Mouse (Mus musculus) liver, embryonic 16.5 days (tissue): ENCODE measurements around the gene Gna12. TPM values are rescaled to one million over a fixed set of nuclear protein-coding genes. Genes with fewer than 3 reads are reported as not detected.
A peak's percentile ranks its signal among the peaks of the same experiment; 100 is the strongest.

Source experiments
- ATAC-seq: fragments of 200-750 bp; cut with Nextera tagmentation; 2 replicates; pipeline ENCODE4 v1.8.0; 2017; ENCODE audit warnings: low read depth, mild to moderate bottlenecking, moderate number of reproducible peaks, moderate library complexity
- H3K27ac ChIP-seq: fragments of 300-500 bp; sonication (generic); 2 replicates; pipeline ENCODE4 v1.5.1; 2014; ENCODE audit warnings: mild to moderate bottlenecking, low read length
- H3K27me3 ChIP-seq: fragments of 300-500 bp; sonication (generic); 2 replicates; pipeline ENCODE4 v1.6.1; 2014; ENCODE audit warnings: low read depth, low read length, mixed read lengths; ENCODE audit not compliant: control insufficient read depth, insufficient read depth
- H3K36me3 ChIP-seq: fragments of 300-500 bp; sonication (generic); 2 replicates; pipeline ENCODE4 v1.6.1; 2014; ENCODE audit warnings: mild to moderate bottlenecking; ENCODE audit not compliant: control insufficient read depth, insufficient read depth
- H3K4me1 ChIP-seq: fragments of 300-500 bp; sonication (generic); 2 replicates; pipeline ENCODE4 v1.6.1; 2014; ENCODE audit warnings: low read depth, low read length, mixed read lengths; ENCODE audit not compliant: control insufficient read depth
- H3K4me2 ChIP-seq: fragments of 300-500 bp; sonication (generic); 2 replicates; pipeline ENCODE4 v1.6.1; 2014; ENCODE audit warnings: low read depth, low read length, mixed read lengths
- H3K4me3 ChIP-seq: fragments of 300-500 bp; sonication (generic); 2 replicates; pipeline ENCODE4 v1.5.1; 2014; ENCODE audit warnings: low read depth, mild to moderate bottlenecking, low read length
- H3K9ac ChIP-seq: fragments of 300-500 bp; sonication (generic); 2 replicates; pipeline ENCODE4 v1.6.1; 2014; ENCODE audit warnings: low read depth, low read length
- H3K9me3 ChIP-seq: fragments of 300-500 bp; sonication (generic); replicated peaks from 2 replicates; pipeline ENCODE4 v1.6.1; 2016; ENCODE audit warnings: low read length; ENCODE audit not compliant: control insufficient read depth
- WGBS: fragments of 180-500 bp; shearing (Covaris S2); extraction: QIAGEN DNeasy Blood & Tissue Kit; methylation state at CpG from one replicate; pipeline ENCODE4 v1.1.7; 2014; ENCODE audit not compliant: insufficient replicate concordance; 5-methylcytosine and 5-hydroxymethylcytosine counted together
- polyA plus RNA-seq: library from polyadenylated mRNA; unstranded; fragments of >200 nt; fragmentation: Nextera tagmentation; extraction: Ambion mirVana; gene quantifications from 2 replicates; pipeline ENCODE4 v1.2.1, GENCODE M21; 2015

Gene Gna12
- polyA plus RNA-seq, 1 experiment from 2014 or later: 2.4 TPM

DNA sequence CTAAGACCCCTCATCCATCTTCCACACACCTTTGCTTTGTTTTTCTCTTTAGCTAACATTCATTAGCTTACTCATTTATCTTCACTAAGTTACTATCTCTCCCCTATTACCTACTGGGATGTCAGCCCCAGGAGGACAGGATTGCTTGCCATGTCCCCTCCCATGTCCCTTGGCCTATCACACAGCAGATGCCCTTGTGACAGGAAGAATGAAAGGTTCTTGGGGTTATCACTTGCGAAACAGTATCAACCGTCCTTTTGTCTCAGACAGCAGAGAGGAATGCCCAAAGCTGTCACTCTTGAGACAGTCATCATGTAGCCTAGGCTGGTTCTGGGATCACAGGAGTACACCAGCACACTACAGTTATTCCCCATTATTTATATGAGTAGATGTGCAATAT is 35.1 kb downstream of the Gna12 start:
- Histone ChIP-seq H3K4me3 (no peak overlapping the region), H3K4me2 (no peak overlapping the region), H3K9me3 (no peaks in the 10 kb centered on the region), H3K4me1 (peaks cover 67% of the 10 kb centered on the region), H3K36me3 (no peaks in the 10 kb centered on the region), H3K9ac (no peak overlapping the region), H3K27ac (peak overlapping the region; percentile 74), H3K27me3 (no peaks in the 10 kb centered on the region)
- 8% methylated on average over 2 of the region's 2 CpGs for WGBS
- peak; percentile 79 for ATAC-seq

GRCm38 (mm10) chr5:140794753-140795152 is 35.5 kb downstream of the Gna12 start:
- Histone ChIP-seq H3K36me3 (no peaks in the 10 kb centered on the region), H3K4me2 (no peak overlapping the region), H3K9me3 (no peaks in the 10 kb centered on the region), H3K27ac (peak overlapping the region; percentile 74), H3K4me3 (no peak overlapping the region), H3K27me3 (no peaks in the 10 kb centered on the region), H3K4me1 (peaks cover 67% of the 10 kb centered on the region), H3K9ac (no peak overlapping the region)
- ATAC-seq: no peak
- 36% methylated on average over 3 of the region's 3 CpGs for WGBS

GRCm38 (mm10) chr5:140792233-140792632 is 38.0 kb downstream of the Gna12 start:
- WGBS: 57% methylated on average over 5 of the region's 5 CpGs
- peaks cover 53% of the 10 kb centered on the region for H3K4me1 ChIP-seq

GRCm38 (mm10) chr5:140790937-140791877 is 39.0 kb downstream of the Gna12 start:
- 55% methylated on average over 9 of the region's 9 CpGs for WGBS

More at GRCm38 (mm10) chr5:140792233-140792632, 38.0 kb downstream of the Gna12 start:
- Histone ChIP-seq H3K9me3 (no peaks in the 10 kb centered on the region), H3K9ac (no peak overlapping the region), H3K36me3 (no peaks in the 10 kb centered on the region), H3K4me2 (no peak overlapping the region), H3K4me3 (no peak overlapping the region), H3K27ac (no peak overlapping the region), H3K27me3 (no peaks in the 10 kb centered on the region)
- no peak for ATAC-seq

GRCm38 (mm10) chr5:140790392-140790791 is 39.8 kb downstream of the Gna12 start:
- ATAC-seq: no peak
- H3K9me3 ChIP-seq: no peaks in the 10 kb centered on the region
- peaks cover 39% of the 10 kb centered on the region for H3K4me1 ChIP-seq
- 34% methylated on average over 2 of the region's 2 CpGs for WGBS
- no peak overlapping the region for H3K4me3 ChIP-seq
- H3K4me2 ChIP-seq: no peak overlapping the region
- no peak overlapping the region for H3K9ac ChIP-seq
- no peaks in the 10 kb centered on the region for H3K27me3 ChIP-seq
- H3K27ac ChIP-seq: peak overlapping the region; percentile 79
- H3K36me3 ChIP-seq: no peaks in the 10 kb centered on the region

More at GRCm38 (mm10) chr5:140790937-140791877, 39.0 kb downstream of the Gna12 start:
- Histone ChIP-seq H3K36me3 (no peaks in the 10 kb centered on the region), H3K4me3 (no peak overlapping the region), H3K4me1 (peaks cover 42% of the 10 kb centered on the region), H3K4me2 (no peak overlapping the region), H3K27ac (peak overlapping the region; percentile 79), H3K9ac (no peak overlapping the region; the same call in 1 of the 2 replicates), H3K9me3 (no peaks in the 10 kb centered on the region), H3K27me3 (no peaks in the 10 kb centered on the region)
- peak; percentile 50 for ATAC-seq

DNA sequence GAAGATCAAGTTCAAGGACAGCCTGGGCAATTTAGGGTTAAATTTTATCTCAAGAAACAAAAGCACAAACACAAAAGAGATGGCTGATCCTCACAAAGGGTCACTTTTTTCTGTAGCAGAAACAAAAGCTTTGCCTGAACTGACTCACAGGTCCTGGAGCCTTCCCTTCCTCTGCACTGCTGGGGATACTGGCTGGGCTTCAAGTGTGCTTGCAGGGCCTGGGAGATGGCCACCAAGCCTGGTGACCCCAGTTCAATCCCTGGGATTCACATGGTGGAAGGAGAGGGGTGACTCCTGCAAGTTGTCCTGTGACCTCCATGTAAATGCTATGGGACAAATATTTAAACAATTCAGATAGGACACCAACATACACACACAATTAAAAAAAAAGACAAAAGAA is 40.7 kb downstream of the Gna12 start:
- no peak overlapping the region for H3K9ac ChIP-seq
- no peak for ATAC-seq
- H3K36me3 ChIP-seq: peaks cover 4% of the 10 kb centered on the region; the same call in 1 of the 2 replicates
- peaks cover 31% of the 10 kb centered on the region for H3K4me1 ChIP-seq
- H3K4me3 ChIP-seq: no peak overlapping the region
- H3K27ac ChIP-seq: no peak overlapping the region
- H3K27me3 ChIP-seq: no peaks in the 10 kb centered on the region
- no peaks in the 10 kb centered on the region for H3K9me3 ChIP-seq
- no peak overlapping the region for H3K4me2 ChIP-seq

DNA sequence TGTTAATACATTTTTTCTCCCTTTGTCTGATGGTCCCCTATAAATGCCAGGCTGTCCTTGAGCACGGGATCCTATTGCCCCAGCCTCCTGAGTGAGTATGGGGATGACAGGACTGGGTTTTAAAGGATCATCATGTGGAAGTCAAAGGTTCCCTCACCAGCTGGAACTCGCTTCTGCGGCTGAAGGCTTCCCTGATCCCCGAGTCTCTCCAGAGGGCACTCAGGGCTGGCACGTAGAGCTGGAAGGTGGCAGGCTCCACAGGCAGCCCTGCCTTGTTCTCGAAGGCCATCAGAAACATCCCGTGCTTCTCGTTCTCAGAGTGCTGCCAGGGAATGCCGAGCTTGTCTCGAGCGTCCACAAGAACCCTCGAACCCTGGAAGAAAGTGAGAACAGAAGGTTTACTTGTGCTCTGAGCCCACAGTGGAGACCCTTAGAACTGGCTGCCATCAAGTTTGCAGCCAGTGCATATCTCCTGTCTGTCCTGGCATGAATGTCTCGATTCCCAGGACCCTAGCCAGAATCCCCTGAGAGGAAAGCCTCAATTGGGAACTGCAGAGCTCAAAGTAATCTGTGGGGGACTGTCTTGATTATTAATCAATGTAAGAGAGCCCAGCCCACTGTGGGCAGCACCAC is 44.9 kb downstream of the Gna12 start:
- peaks cover under 1% of the 10 kb centered on the region for H3K4me1 ChIP-seq
- peaks cover 13% of the 10 kb centered on the region; the same call in 1 of the 2 replicates for H3K36me3 ChIP-seq
- no peak overlapping the region for H3K27ac ChIP-seq
- ATAC-seq: no peak
- 80% methylated on average over 13 of the region's 13 CpGs for WGBS
- no peak overlapping the region for H3K4me2 ChIP-seq
- H3K4me3 ChIP-seq: no peak overlapping the region
- no peaks in the 10 kb centered on the region for H3K27me3 ChIP-seq
- no peaks in the 10 kb centered on the region for H3K9me3 ChIP-seq
- H3K9ac ChIP-seq: no peak overlapping the region

DNA sequence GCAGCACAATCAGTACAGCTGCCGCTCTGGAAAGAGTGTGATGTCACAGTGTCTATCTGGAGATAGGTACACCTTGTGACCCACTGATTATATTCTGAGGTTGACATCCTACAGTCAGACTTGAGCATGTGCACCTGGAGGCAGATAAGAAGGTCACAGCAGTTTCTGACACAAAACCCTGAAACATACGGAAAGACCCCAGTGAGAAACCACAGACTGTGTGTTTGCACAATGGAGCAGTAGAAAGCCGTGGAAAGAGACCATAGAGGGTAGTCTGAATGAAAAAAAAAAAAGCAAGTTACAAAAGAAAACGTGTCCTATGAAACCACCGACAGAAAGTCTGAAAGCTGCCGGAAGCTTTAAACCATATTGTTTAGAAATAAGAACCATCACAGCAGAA is 45.9 kb downstream of the Gna12 start:
- no peak overlapping the region for H3K4me3 ChIP-seq
- H3K9me3 ChIP-seq: no peaks in the 10 kb centered on the region
- H3K27me3 ChIP-seq: no peaks in the 10 kb centered on the region
- no peak overlapping the region for H3K9ac ChIP-seq
- ATAC-seq: no peak
- no peaks in the 10 kb centered on the region; the same call in 1 of the 2 replicates for H3K4me1 ChIP-seq
- H3K36me3 ChIP-seq: peaks cover 13% of the 10 kb centered on the region; the same call in 1 of the 2 replicates
- H3K4me2 ChIP-seq: no peak overlapping the region
- no peak overlapping the region for H3K27ac ChIP-seq
- WGBS: 61% methylated on average over 6 of the region's 6 CpGs

DNA sequence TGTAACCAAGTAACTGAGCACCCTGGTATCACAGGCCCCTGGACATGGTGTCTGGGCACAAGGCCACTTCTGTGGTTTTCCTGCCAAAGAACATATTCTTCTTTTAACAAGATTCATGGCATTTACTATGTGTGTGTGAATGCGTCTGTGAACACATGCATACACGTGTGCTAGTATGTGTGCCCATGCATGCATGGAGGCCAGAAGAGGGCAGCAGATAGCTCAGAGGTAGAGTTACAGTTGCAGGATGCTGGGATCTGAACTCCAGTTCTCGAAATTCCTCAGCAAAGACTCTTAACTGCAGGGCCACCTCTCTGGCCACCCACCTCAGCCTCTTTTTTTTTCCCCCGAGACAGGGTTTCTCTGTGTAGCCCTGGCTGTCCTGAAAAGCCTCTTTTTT is 46.7 kb downstream of the Gna12 start:
- Histone ChIP-seq H3K9me3 (no peaks in the 10 kb centered on the region), H3K4me1 (no peaks in the 10 kb centered on the region; the same call in 1 of the 2 replicates), H3K4me2 (no peak overlapping the region), H3K9ac (no peak overlapping the region), H3K36me3 (peaks cover 13% of the 10 kb centered on the region; the same call in 1 of the 2 replicates), H3K4me3 (no peak overlapping the region), H3K27ac (no peak overlapping the region), H3K27me3 (no peaks in the 10 kb centered on the region)
- 84% methylated on average over 4 of the region's 4 CpGs for WGBS
- no peak for ATAC-seq
